Mouse (Mus musculus) kidney, adult 18-20 months (tissue): ENCODE results near the gene Pbp2.
A peak's percentile ranks its signal among the peaks of the same experiment; 100 is the strongest.

Experiments used
- DNase-seq: peaks from one replicate; pipeline ENCODE4 v3.0.0; 2021

The Pbp2 gene

GRCm38 (mm10) chr6:135310305-135310704 lies at the start of gene Pbp2:
Gene Pbp2 (minus strand): TSS chr6:135310405.
- DNase-seq, result no peak

- no peak for DNase-seq
Observed at GRCm38 (mm10) chr6:135354953-135355352, 44.7 kb upstream of the Pbp2 start.

- DNase-seq, result no peak
Observed at GRCm38 (mm10) chr6:135352537-135352936, 42.3 kb upstream of the Pbp2 start.

GRCm38 (mm10) chr6:135351638-135352302 lies 41.6 kb upstream of the Pbp2 start:
- peak; percentile 78 for DNase-seq

GRCm38 (mm10) chr6:135341076-135341378 lies 30.8 kb upstream of the Pbp2 start:
- no peak for DNase-seq

GRCm38 (mm10) chr6:135340355-135341075 lies 30.3 kb upstream of the Pbp2 start:
- peak; percentile 23 for DNase-seq

- no peak for DNase-seq
Observed at GRCm38 (mm10) chr6:135336376-135336775, 26.2 kb upstream of the Pbp2 start.

- DNase-seq, result peak; percentile 9
Observed at GRCm38 (mm10) chr6:135333994-135334651, 23.9 kb upstream of the Pbp2 start.

- DNase-seq, result peak; percentile 47
Observed at GRCm38 (mm10) chr6:135332737-135333281, 22.6 kb upstream of the Pbp2 start.

GRCm38 (mm10) chr6:135331916-135332315 lies 21.7 kb upstream of the Pbp2 start:
- DNase-seq, result no peak

GRCm38 (mm10) chr6:135326847-135327246 lies 16.6 kb upstream of the Pbp2 start:
- no peak for DNase-seq

- no peak for DNase-seq
Observed at GRCm38 (mm10) chr6:135324686-135325300, 14.6 kb upstream of the Pbp2 start.

- DNase-seq, result no peak
Observed at GRCm38 (mm10) chr6:135324111-135324510, 13.9 kb upstream of the Pbp2 start.

- DNase-seq, result peak; percentile 60
Observed at GRCm38 (mm10) chr6:135323311-135323982, 13.2 kb upstream of the Pbp2 start.

GRCm38 (mm10) chr6:135322749-135323148 lies 12.5 kb upstream of the Pbp2 start:
- DNase-seq, result no peak

- no peak for DNase-seq
Observed at GRCm38 (mm10) chr6:135319431-135319933, 9.3 kb upstream of the Pbp2 start.

- DNase-seq, result no peak
Observed at GRCm38 (mm10) chr6:135316141-135316540, 5.9 kb upstream of the Pbp2 start.

- DNase-seq, result no peak
Observed at GRCm38 (mm10) chr6:135313981-135314380, 3.8 kb upstream of the Pbp2 start.

GRCm38 (mm10) chr6:135312038-135312437 lies 1.8 kb upstream of the Pbp2 start:
- no peak for DNase-seq

- peak; percentile 12 for DNase-seq
Observed at GRCm38 (mm10) chr6:135304576-135305260, 5.5 kb downstream of the Pbp2 start.

GRCm38 (mm10) chr6:135302421-135303125 lies 7.6 kb downstream of the Pbp2 start:
- no peak for DNase-seq
